Mouse (Mus musculus) megakaryocyte, embryonic 14.5 days (primary cell): ENCODE measurements around the gene Cpb2. TPM values are rescaled to one million over a fixed set of nuclear protein-coding genes. Genes with fewer than 3 reads are reported as not detected.

Experiments used
- H3K27me3 ChIP-seq: replicated peaks from 2 replicates; pipeline ENCODE3; 2012; ENCODE audit warnings: inconsistent platforms
- H3K36me3 ChIP-seq: replicated peaks from 2 replicates; pipeline ENCODE3; 2012; ENCODE audit warnings: low read length, inconsistent platforms, mixed read lengths
- H3K4me1 ChIP-seq: 2 replicates; pipeline ENCODE4 v1.6.1; 2012; ENCODE audit warnings: inconsistent platforms
- H3K4me3 ChIP-seq: replicated peaks from 2 replicates; pipeline ENCODE3; 2012; ENCODE audit warnings: moderate library complexity, mild to moderate bottlenecking, inconsistent platforms
- H3K9me3 ChIP-seq: 2 replicates; pipeline ENCODE4 v1.6.1; 2012; ENCODE audit warnings: inconsistent platforms
- FLI1 ChIP-seq: IDR thresholded peaks from 2 replicates; pipeline ENCODE4 v1.6.1; 2012; ENCODE audit warnings: low read length, inconsistent platforms, mixed read lengths
- GATA1 ChIP-seq: IDR thresholded peaks from 3 replicates; pipeline ENCODE4 v1.6.1; 2012; ENCODE audit warnings: mixed read lengths, low read length, inconsistent platforms, borderline replicate concordance
- polyA plus RNA-seq: library from polyadenylated mRNA; stranded (reverse); fragments of >175 nt; gene quantifications from 2 replicates; pipeline ENCODE4 v1.2.3, GENCODE M21; 2012; ENCODE audit warnings: low replicate concordance; ENCODE audit not compliant: insufficient read depth

Gene Cpb2
- polyA plus RNA-seq, 1 experiment: not detected

GRCm38 (mm10) chr14:75246024-75247000 is 4.2 kb downstream of the Cpb2 start:
- Histone ChIP-seq H3K27me3 (no peaks in the 10 kb centered on the region), H3K4me1 (peaks cover 7% of the 10 kb centered on the region; the same call in 1 of the 2 replicates), H3K9me3 (peaks cover 5% of the 10 kb centered on the region), H3K36me3 (no peaks in the 10 kb centered on the region), H3K4me3 (no peak overlapping the region)
- TF ChIP-seq FLI1: no peak
- TF ChIP-seq GATA1: no peak

GRCm38 (mm10) chr14:75250432-75250831 is 8.3 kb downstream of the Cpb2 start:
- Histone ChIP-seq H3K4me3 (no peak overlapping the region), H3K4me1 (no peaks in the 10 kb centered on the region), H3K9me3 (peaks cover 7% of the 10 kb centered on the region), H3K36me3 (no peaks in the 10 kb centered on the region), H3K27me3 (peaks cover 2% of the 10 kb centered on the region)
- no peak for TF ChIP-seq FLI1
- no peak for TF ChIP-seq GATA1

- H3K4me1 ChIP-seq: no peaks in the 10 kb centered on the region
- no peaks in the 10 kb centered on the region for H3K36me3 ChIP-seq
- H3K27me3 ChIP-seq: peaks cover 8% of the 10 kb centered on the region
- H3K4me3 ChIP-seq: no peak overlapping the region
- TF ChIP-seq GATA1 (no peak), FLI1 (no peak)
- 0 out of 2 replicates have a peak, but pooled peaks cover 2% of the 10 kb centered on the region for H3K9me3 ChIP-seq
Measured at GRCm38 (mm10) chr14:75256521-75256920, 14.4 kb downstream of the Cpb2 start.

GRCm38 (mm10) chr14:75269531-75269930 is 27.4 kb downstream of the Cpb2 start:
- Histone ChIP-seq H3K4me1 (no peaks in the 10 kb centered on the region), H3K4me3 (no peak overlapping the region), H3K36me3 (no peaks in the 10 kb centered on the region), H3K9me3 (0 out of 2 replicates have a peak, but pooled peaks cover under 1% of the 10 kb centered on the region), H3K27me3 (peaks cover 18% of the 10 kb centered on the region)
- TF ChIP-seq FLI1: no peak
- TF ChIP-seq GATA1: no peak

- no peak for TF ChIP-seq GATA1
- TF ChIP-seq FLI1: no peak
- Histone ChIP-seq H3K36me3 (no peaks in the 10 kb centered on the region), H3K9me3 (no peaks in the 10 kb centered on the region), H3K4me1 (peaks cover 7% of the 10 kb centered on the region; the same call in 1 of the 2 replicates), H3K4me3 (no peak overlapping the region), H3K27me3 (peaks cover 13% of the 10 kb centered on the region)
Measured at GRCm38 (mm10) chr14:75279716-75280115, 37.6 kb downstream of the Cpb2 start.

GRCm38 (mm10) chr14:75280406-75280805 is 38.3 kb downstream of the Cpb2 start:
- Histone ChIP-seq H3K4me1 (peaks cover 9% of the 10 kb centered on the region; the same call in 1 of the 2 replicates), H3K27me3 (peaks cover 10% of the 10 kb centered on the region), H3K36me3 (no peaks in the 10 kb centered on the region), H3K9me3 (no peaks in the 10 kb centered on the region), H3K4me3 (no peak overlapping the region)
- TF ChIP-seq GATA1: no peak
- no peak for TF ChIP-seq FLI1

GRCm38 (mm10) chr14:75283609-75284192 is 41.6 kb downstream of the Cpb2 start:
- Histone ChIP-seq H3K27me3 (peaks cover 5% of the 10 kb centered on the region), H3K4me3 (peak overlapping the region; percentile 96), H3K4me1 (peaks cover 26% of the 10 kb centered on the region), H3K36me3 (peaks cover 2% of the 10 kb centered on the region), H3K9me3 (no peaks in the 10 kb centered on the region)
- no peak for TF ChIP-seq FLI1
- TF ChIP-seq GATA1: no peak

- Histone ChIP-seq H3K36me3 (peaks cover 2% of the 10 kb centered on the region), H3K4me1 (peaks cover 26% of the 10 kb centered on the region), H3K9me3 (no peaks in the 10 kb centered on the region), H3K4me3 (peak within 1 kb of the TSS; percentile 96), H3K27me3 (peaks cover 2% of the 10 kb centered on the region)
- no peak for TF ChIP-seq GATA1
- peak; percentile 65; the same call in 1 of the 2 replicates for TF ChIP-seq FLI1
Measured at GRCm38 (mm10) chr14:75284193-75284915, 42.3 kb downstream of the Cpb2 start, which contains the start of gene Zc3h13. TSS of gene Zc3h13 (plus strand) at chr14:75284373.

- peaks cover 20% of the 10 kb centered on the region for H3K4me1 ChIP-seq
- H3K27me3 ChIP-seq: no peaks in the 10 kb centered on the region
- no peaks in the 10 kb centered on the region for H3K9me3 ChIP-seq
- no peak overlapping the region for H3K4me3 ChIP-seq
- no peak for TF ChIP-seq GATA1
- TF ChIP-seq FLI1: no peak
- H3K36me3 ChIP-seq: peaks cover 24% of the 10 kb centered on the region
Measured at GRCm38 (mm10) chr14:75301081-75301480, 59.0 kb downstream of the Cpb2 start.

- Histone ChIP-seq H3K4me1 (peaks cover 10% of the 10 kb centered on the region), H3K9me3 (no peaks in the 10 kb centered on the region), H3K4me3 (no peak overlapping the region), H3K27me3 (no peaks in the 10 kb centered on the region), H3K36me3 (peaks cover 29% of the 10 kb centered on the region)
- TF ChIP-seq GATA1 (no peak), FLI1 (no peak)
Measured at GRCm38 (mm10) chr14:75303807-75304206, 61.7 kb downstream of the Cpb2 start.
